Mouse (Mus musculus) liver, embryonic 12.5 days (tissue): ENCODE data around the gene Vwc2. TPM values are rescaled to one million over a fixed set of nuclear protein-coding genes. Genes with fewer than 3 reads are reported as not detected.

Source experiments
- ATAC-seq: fragments of 200-750 bp; cut with Nextera tagmentation; 2 replicates; pipeline ENCODE4 v1.8.0; 2017; ENCODE audit warnings: moderate number of reproducible peaks, mild to moderate bottlenecking, moderate library complexity
- H3K27ac ChIP-seq: fragments of 300-500 bp; sonication (generic); 2 replicates; pipeline ENCODE4 v1.5.1; 2016; ENCODE audit warnings: mild to moderate bottlenecking
- H3K27me3 ChIP-seq: fragments of 300-500 bp; sonication (generic); replicated peaks from 2 replicates; pipeline ENCODE4 v1.6.1; 2016; ENCODE audit warnings: mild to moderate bottlenecking, moderate library complexity
- H3K36me3 ChIP-seq: fragments of 300-500 bp; sonication (generic); 2 replicates; pipeline ENCODE4 v1.6.1; 2016; ENCODE audit warnings: mild to moderate bottlenecking, moderate library complexity
- H3K4me1 ChIP-seq: fragments of 300-500 bp; sonication (generic); 2 replicates; pipeline ENCODE4 v1.6.1; 2016
- H3K4me2 ChIP-seq: fragments of 300-500 bp; sonication (generic); 2 replicates; pipeline ENCODE4 v1.6.1; 2016; ENCODE audit warnings: mild to moderate bottlenecking, moderate library complexity
- H3K4me3 ChIP-seq: fragments of 300-500 bp; sonication (generic); 2 replicates; pipeline ENCODE4 v1.5.1; 2016; ENCODE audit warnings: mild to moderate bottlenecking, moderate library complexity
- H3K9ac ChIP-seq: fragments of 300-500 bp; sonication (generic); 2 replicates; pipeline ENCODE4 v1.6.1; 2016; ENCODE audit warnings: mild to moderate bottlenecking, moderate library complexity
- H3K9me3 ChIP-seq: fragments of 300-500 bp; sonication (generic); replicated peaks from 2 replicates; pipeline ENCODE4 v1.6.1; 2016; ENCODE audit warnings: mild to moderate bottlenecking, moderate library complexity
- WGBS: fragments of 180-500 bp; shearing (Covaris S2); methylation state at CpG from one replicate; pipeline ENCODE4 v1.1.7; 2016; ENCODE audit not compliant: insufficient replicate concordance; 5-methylcytosine and 5-hydroxymethylcytosine counted together
- polyA plus RNA-seq: library from polyadenylated mRNA; unstranded; fragments of >200 nt; fragmentation: Nextera tagmentation; extraction: Ambion mirVana; gene quantifications from 2 replicates; pipeline ENCODE4 v1.2.1, GENCODE M21; 2016

The Vwc2 gene
- polyA plus RNA-seq, 1 experiment from 2014 or later: 0.15 TPM

- Histone ChIP-seq H3K9ac (no peak overlapping the region), H3K4me2 (no peak overlapping the region), H3K36me3 (no peaks in the 10 kb centered on the region), H3K27ac (no peak overlapping the region), H3K4me3 (no peak overlapping the region), H3K27me3 (peaks cover 57% of the 10 kb centered on the region), H3K4me1 (no peaks in the 10 kb centered on the region), H3K9me3 (no peaks in the 10 kb centered on the region)
- 8% methylated on average over 3 of the region's 3 CpGs for WGBS
- ATAC-seq: no peak
Observed at GRCm38 (mm10) chr11:11116736-11117135, 2.7 kb downstream of the Vwc2 start.

GRCm38 (mm10) chr11:11122866-11123265 is 8.8 kb downstream of the Vwc2 start:
- WGBS: 49% methylated on average over 4 of the region's 4 CpGs

GRCm38 (mm10) chr11:11131414-11132077 is 17.5 kb downstream of the Vwc2 start:
- WGBS: 52% methylated on average over 14 of the region's 14 CpGs

More at GRCm38 (mm10) chr11:11122866-11123265, 8.8 kb downstream of the Vwc2 start:
- H3K36me3 ChIP-seq: no peaks in the 10 kb centered on the region
- H3K4me1 ChIP-seq: no peaks in the 10 kb centered on the region
- H3K4me3 ChIP-seq: no peak overlapping the region
- no peaks in the 10 kb centered on the region for H3K9me3 ChIP-seq
- no peak overlapping the region for H3K27ac ChIP-seq
- no peak overlapping the region for H3K9ac ChIP-seq
- H3K4me2 ChIP-seq: no peak overlapping the region
- no peak for ATAC-seq
- peaks cover 3% of the 10 kb centered on the region for H3K27me3 ChIP-seq

GRCm38 (mm10) chr11:11140622-11141021 is 26.6 kb downstream of the Vwc2 start:
- Histone ChIP-seq H3K9me3 (no peaks in the 10 kb centered on the region), H3K27ac (no peak overlapping the region), H3K9ac (no peak overlapping the region), H3K4me2 (no peak overlapping the region), H3K4me1 (no peaks in the 10 kb centered on the region), H3K4me3 (no peak overlapping the region), H3K36me3 (no peaks in the 10 kb centered on the region), H3K27me3 (no peaks in the 10 kb centered on the region)
- no peak for ATAC-seq

More at GRCm38 (mm10) chr11:11131414-11132077, 17.5 kb downstream of the Vwc2 start:
- no peaks in the 10 kb centered on the region for H3K4me1 ChIP-seq
- H3K4me2 ChIP-seq: no peak overlapping the region
- H3K36me3 ChIP-seq: no peaks in the 10 kb centered on the region
- H3K9me3 ChIP-seq: no peaks in the 10 kb centered on the region
- ATAC-seq: no peak
- H3K4me3 ChIP-seq: no peak overlapping the region
- no peak overlapping the region for H3K9ac ChIP-seq
- H3K27ac ChIP-seq: no peak overlapping the region
- H3K27me3 ChIP-seq: no peaks in the 10 kb centered on the region

GRCm38 (mm10) chr11:11152681-11153080 is 38.7 kb downstream of the Vwc2 start:
- 45% methylated on average over 1 of the region's 1 CpGs for whole genome bisulfite sequencing
- Histone ChIP-seq H3K9me3 (no peaks in the 10 kb centered on the region), H3K27me3 (no peaks in the 10 kb centered on the region)

GRCm38 (mm10) chr11:11171396-11171795 is 57.4 kb downstream of the Vwc2 start:
- Histone ChIP-seq H3K36me3 (no peaks in the 10 kb centered on the region), H3K27ac (no peak overlapping the region), H3K9ac (no peak overlapping the region), H3K4me2 (no peak overlapping the region), H3K4me3 (no peak overlapping the region), H3K27me3 (no peaks in the 10 kb centered on the region), H3K9me3 (no peaks in the 10 kb centered on the region), H3K4me1 (no peaks in the 10 kb centered on the region)
- 77% methylated on average over 4 of the region's 4 CpGs for WGBS
- ATAC-seq: no peak

More at GRCm38 (mm10) chr11:11152681-11153080, 38.7 kb downstream of the Vwc2 start:
- no peak overlapping the region for H3K9ac ChIP-seq
- H3K4me2 ChIP-seq: no peak overlapping the region
- no peaks in the 10 kb centered on the region for H3K36me3 ChIP-seq
- ATAC-seq: no peak
- no peak overlapping the region for H3K4me3 ChIP-seq
- H3K27ac ChIP-seq: no peak overlapping the region
- H3K4me1 ChIP-seq: no peaks in the 10 kb centered on the region

GRCm38 (mm10) chr11:11175259-11175658 is 61.2 kb downstream of the Vwc2 start:
- Histone ChIP-seq H3K27ac (no peak overlapping the region), H3K4me3 (no peak overlapping the region), H3K4me2 (no peak overlapping the region), H3K4me1 (no peaks in the 10 kb centered on the region), H3K9ac (no peak overlapping the region), H3K9me3 (no peaks in the 10 kb centered on the region), H3K27me3 (no peaks in the 10 kb centered on the region), H3K36me3 (no peaks in the 10 kb centered on the region)
- ATAC-seq: no peak
- 49% methylated on average over 2 of the region's 2 CpGs for WGBS

- Histone ChIP-seq H3K4me3 (no peak overlapping the region), H3K9me3 (no peaks in the 10 kb centered on the region), H3K9ac (no peak overlapping the region), H3K27me3 (no peaks in the 10 kb centered on the region), H3K36me3 (no peaks in the 10 kb centered on the region), H3K4me1 (no peaks in the 10 kb centered on the region), H3K4me2 (no peak overlapping the region), H3K27ac (no peak overlapping the region)
- 53% methylated on average over 2 of the region's 2 CpGs for WGBS
- no peak for ATAC-seq
Observed at GRCm38 (mm10) chr11:11182705-11183104, 68.7 kb downstream of the Vwc2 start.

- H3K27me3 ChIP-seq: no peaks in the 10 kb centered on the region
- H3K4me3 ChIP-seq: no peak overlapping the region
- ATAC-seq: no peak
- no peak overlapping the region for H3K9ac ChIP-seq
- no peaks in the 10 kb centered on the region for H3K36me3 ChIP-seq
- no peak overlapping the region for H3K27ac ChIP-seq
- no peak overlapping the region for H3K4me2 ChIP-seq
- no peaks in the 10 kb centered on the region for H3K4me1 ChIP-seq
- WGBS: 27% methylated on average over 1 of the region's 1 CpGs
- H3K9me3 ChIP-seq: no peaks in the 10 kb centered on the region
Observed at GRCm38 (mm10) chr11:11223162-11223561, 109.1 kb downstream of the Vwc2 start.

GRCm38 (mm10) chr11:11239346-11239745 is 125.3 kb downstream of the Vwc2 start:
- Histone ChIP-seq H3K9me3 (no peaks in the 10 kb centered on the region), H3K36me3 (no peaks in the 10 kb centered on the region), H3K27ac (no peak overlapping the region), H3K4me2 (no peak overlapping the region), H3K9ac (no peak overlapping the region), H3K27me3 (no peaks in the 10 kb centered on the region), H3K4me1 (no peaks in the 10 kb centered on the region), H3K4me3 (no peak overlapping the region)
- no peak for ATAC-seq
- WGBS: 51% methylated on average over 1 of the region's 1 CpGs

- no peak overlapping the region for H3K9ac ChIP-seq
- no peak overlapping the region for H3K4me2 ChIP-seq
- no peaks in the 10 kb centered on the region for H3K27me3 ChIP-seq
- 43% methylated on average over 6 of the region's 6 CpGs for WGBS
- H3K9me3 ChIP-seq: no peaks in the 10 kb centered on the region
- H3K4me1 ChIP-seq: no peaks in the 10 kb centered on the region
- no peak overlapping the region for H3K27ac ChIP-seq
- H3K4me3 ChIP-seq: no peak overlapping the region
- no peak for ATAC-seq
- no peaks in the 10 kb centered on the region for H3K36me3 ChIP-seq
Observed at GRCm38 (mm10) chr11:11242694-11243377, 128.8 kb downstream of the Vwc2 start.

GRCm38 (mm10) chr11:11257348-11257747 is 143.3 kb downstream of the Vwc2 start:
- H3K4me2 ChIP-seq: no peak overlapping the region
- ATAC-seq: no peak
- WGBS: 62% methylated on average over 1 of the region's 1 CpGs

More at GRCm38 (mm10) chr11:11257348-11257747, 143.3 kb downstream of the Vwc2 start:
- H3K36me3 ChIP-seq: no peaks in the 10 kb centered on the region
- no peaks in the 10 kb centered on the region for H3K9me3 ChIP-seq
- no peaks in the 10 kb centered on the region for H3K27me3 ChIP-seq
- no peak overlapping the region for H3K9ac ChIP-seq
- no peaks in the 10 kb centered on the region for H3K4me1 ChIP-seq
- H3K4me3 ChIP-seq: no peak overlapping the region
- no peak overlapping the region for H3K27ac ChIP-seq
